Mouse (Mus musculus): ENCODE results near the gene Gm43552.
"Not testable (repeated sequence)": the region's sequence is repeated elsewhere in the genome, so short reads cannot be mapped to it uniquely, and the experiment has no call there.

DNA sequence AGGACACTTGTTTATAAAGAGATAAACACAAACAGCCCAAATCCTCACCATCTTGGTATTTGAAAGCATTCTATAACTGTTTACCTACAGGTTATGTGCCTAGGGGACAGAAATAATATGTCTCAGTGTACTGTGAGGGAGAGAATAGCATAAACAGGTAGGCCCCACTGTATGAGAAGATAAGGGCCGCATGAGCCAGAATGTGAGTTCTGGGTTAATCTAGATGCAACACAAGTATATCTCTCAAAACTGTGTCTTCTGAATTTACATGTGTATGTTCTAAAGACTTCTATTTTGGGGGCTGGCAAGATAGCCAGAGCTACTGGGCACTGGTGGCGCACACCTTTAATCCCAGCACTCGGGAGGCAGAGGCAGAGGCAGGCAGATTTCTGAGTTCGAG, 15.9 kb downstream of the Gm43552 start:
- TF ChIP-seq CTCF, EP300 (IDR thresholded peaks at IDR 0.05): not testable (repeated sequence)
